Mouse (Mus musculus) retina, postnatal 7 days (tissue): ENCODE measurements around the gene Rnaseh2b.

Experiments used
- DNase-seq: peaks from one replicate; pipeline ENCODE4 v3.0.0-alpha.2; 2012; ENCODE audit warnings: low read depth, low spot score

Gene Rnaseh2b

DNA sequence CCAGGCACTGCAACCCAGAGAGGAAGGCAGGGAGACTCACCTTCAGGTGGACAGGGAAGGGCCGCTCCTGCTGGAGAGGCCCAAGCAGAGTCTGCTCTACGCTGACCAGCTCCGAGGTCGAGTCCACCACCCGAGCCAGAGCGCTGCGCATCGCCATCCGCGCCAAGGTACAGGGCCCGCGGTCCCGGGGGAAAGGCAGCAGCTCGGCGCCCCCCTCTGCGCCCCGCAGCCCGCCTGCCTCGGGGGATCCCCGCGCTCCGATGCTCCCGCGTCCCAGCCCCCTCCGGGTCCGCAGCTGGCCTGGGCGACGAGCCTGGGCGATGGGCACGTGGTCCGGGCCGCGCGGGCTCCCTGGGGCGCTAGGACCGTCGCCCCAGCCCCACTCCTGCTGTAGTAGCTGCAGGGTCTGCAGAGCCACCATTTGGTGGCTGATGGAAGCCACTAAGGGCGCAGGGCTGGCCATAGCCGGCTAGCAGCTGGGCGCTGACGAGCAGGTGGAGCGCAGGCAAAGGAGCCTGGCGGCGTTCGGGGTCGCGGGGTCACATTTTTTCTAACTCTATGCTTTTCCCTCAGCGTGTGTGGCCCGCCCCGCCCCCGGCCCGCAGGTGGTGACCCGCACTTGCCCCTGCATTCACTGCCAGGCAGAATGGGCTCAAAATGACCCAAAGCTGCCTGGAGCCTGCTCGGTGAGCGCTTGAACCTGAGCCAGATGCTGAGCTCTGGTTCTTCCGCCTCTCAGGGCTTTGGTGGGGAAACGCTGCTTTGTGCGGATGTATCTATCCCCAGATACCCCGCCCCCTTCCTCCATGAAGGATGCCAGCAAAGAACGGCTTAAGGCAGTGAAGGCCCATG lies at the start of gene Rnaseh2b, which contains the start of gene Dleu7:
Rnaseh2b (plus strand) TSS at position 102 of the 852 bp plus-strand sequence.
Dleu7 (minus strand) TSS at position 560 of the 852 bp plus-strand sequence.
- DNase-seq, result peak; percentile 11

DNA sequence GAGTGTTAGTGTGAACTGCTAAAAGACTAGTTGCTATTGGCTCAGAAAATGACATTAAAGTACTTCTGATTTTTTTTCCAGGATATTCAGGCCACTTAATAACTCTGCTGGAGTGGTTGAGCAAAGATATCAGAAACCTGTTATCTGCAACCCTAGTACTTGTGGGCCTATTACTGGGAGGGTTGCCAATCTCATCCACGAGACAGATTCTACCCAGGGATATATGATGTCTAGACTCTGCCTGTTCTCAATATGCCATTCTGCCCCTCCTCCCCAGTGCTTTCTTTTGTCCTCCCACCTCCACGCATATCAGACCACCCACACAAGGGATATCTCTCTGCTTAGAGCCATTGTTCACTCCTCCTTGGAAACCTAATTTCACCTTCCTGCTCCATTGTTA lies 48.9 kb upstream of the Rnaseh2b start:
- no peak for DNase-seq

GRCm38 (mm10) chr14:62245557-62245956 lies 46.8 kb upstream of the Rnaseh2b start:
- DNase-seq, result no peak

DNA sequence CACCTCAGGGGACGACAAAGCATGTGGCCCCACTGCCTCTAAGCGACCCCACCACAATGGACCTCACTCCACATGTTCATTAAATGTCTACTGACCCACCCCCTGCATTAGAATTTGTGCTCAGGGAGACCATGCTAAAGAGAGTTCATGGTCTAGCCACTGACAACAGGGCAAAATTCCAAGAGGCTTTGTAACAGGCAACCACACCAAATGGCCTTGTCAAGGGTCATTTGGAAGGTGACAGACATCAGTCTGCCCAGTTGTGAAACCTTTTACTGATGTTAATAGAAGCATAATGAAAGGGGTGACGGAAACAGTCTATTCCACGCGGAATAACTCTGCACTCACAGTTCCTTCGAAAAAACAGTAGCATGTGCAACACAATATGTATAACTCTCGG lies 44.0 kb upstream of the Rnaseh2b start:
- no peak for DNase-seq

DNA sequence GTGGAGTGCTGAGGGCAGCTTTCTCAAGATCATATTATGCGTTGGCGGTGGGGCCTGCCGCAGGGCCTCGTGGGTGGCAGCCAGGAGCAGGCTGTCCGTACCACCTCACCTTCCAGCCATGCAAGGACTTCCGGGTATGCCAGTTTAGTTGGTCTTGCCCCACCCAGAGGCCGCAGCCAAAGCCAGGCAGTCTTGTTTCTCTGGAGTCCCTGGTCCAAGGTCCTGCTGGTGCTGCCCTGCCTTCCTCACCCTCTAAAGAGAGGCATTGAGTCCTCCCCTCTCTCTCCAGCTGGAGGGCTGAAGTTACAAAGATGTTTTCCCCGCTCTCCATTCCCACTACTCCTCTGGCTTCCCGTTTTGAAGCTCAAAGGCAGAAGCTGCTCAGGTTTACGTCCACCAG lies 43.6 kb upstream of the Rnaseh2b start:
- no peak for DNase-seq

DNA sequence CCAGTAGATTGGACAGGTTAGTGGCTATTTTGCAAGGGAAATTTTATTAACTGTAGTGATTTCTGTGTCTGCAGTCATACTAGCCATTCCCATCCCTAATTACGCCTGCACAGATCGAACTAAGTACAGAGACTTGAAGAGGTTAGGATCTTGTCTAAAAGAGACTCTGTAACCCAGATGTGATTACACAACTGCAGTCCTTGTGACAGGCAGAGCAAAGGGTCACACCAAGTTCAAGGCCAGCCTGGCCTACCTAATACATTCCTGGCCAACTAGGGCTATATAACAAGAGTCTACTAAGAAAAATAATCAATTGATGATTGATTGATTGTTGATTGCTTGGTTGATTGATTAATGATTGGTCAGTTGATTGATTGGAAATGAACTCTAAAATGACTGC lies 43.1 kb upstream of the Rnaseh2b start:
- no peak for DNase-seq

GRCm38 (mm10) chr14:62250046-62250445 lies 42.3 kb upstream of the Rnaseh2b start:
- DNase-seq, result no peak

DNA sequence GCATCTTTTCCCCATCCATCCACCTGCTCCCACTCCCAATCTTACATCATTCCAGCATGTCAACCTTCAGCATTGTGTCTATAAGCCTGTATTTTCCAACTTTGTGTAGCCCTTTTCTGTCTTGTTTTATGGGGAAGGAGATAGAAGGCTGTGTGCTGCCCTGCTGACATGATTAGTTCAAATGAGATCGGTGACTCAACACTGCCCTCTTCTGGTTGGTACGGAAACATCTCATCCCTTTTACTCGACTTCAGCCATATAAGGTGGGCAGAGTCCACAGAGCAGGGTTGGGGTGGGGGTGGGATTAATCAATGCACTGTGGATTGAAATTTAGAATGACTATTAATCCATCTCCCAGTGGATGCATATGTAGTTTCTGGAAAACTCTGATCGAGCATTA lies 40.4 kb upstream of the Rnaseh2b start:
- DNase-seq, result peak; percentile 74

DNA sequence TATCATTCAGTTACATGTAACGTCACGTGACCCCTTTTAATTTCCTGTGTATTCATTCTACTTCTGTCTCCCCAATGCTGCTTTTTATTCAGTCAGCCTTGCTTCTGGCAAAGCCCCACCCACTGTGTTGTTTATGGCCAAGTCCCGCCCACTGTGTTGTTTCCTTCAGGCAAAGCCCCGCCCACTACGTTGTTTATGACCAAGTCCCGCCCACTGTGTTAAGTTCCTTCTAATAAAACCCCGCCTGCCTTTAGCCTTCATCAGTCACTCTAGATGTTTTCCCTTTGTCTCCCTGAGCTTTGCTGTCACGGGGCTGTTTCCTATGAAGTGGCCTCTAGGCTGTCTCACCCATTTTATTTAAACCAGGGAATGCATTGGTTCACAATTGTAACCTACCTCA lies 38.0 kb upstream of the Rnaseh2b start:
- DNase-seq, result no peak

- DNase-seq, result no peak
Measured at GRCm38 (mm10) chr14:62256066-62256465, 36.3 kb upstream of the Rnaseh2b start.

GRCm38 (mm10) chr14:62258125-62258524 lies 34.3 kb upstream of the Rnaseh2b start:
- DNase-seq, result no peak

GRCm38 (mm10) chr14:62258978-62259536 lies 33.3 kb upstream of the Rnaseh2b start:
- no peak for DNase-seq

DNA sequence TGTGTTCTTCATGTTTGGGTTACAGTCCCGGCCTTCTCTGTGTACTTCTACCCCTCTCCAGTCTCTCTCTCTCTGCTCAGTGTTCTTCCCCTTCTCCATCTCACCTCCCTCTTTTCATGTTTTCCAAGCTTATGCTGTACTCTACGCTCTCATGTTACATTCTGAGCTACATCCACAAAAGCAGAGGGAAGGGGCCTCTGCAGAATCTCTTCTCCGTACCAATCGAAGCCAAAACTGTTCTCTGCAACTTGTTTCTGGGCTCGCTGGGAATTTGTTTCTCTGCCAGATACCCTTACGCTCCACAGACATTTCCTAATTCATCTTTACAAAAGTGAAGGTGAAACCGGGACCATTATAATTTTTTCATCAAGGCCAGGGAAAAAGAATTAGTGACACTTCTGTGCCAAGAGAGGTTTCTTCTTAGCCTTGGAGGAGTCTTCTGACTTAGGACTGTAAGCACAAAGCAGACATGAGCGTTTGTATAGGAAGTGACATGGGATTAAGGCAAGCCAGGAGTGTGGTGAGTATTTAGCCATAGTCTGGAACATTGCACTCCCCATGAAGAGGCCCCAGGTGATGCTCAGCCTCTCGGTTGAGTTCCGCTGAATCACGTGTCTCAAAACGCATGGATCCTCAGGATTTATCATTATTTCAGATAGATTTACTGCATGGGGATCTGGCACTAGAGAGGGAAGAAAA lies 21.5 kb upstream of the Rnaseh2b start:
- DNase-seq, result no peak

GRCm38 (mm10) chr14:62273604-62274003 lies 18.8 kb upstream of the Rnaseh2b start:
- DNase-seq, result no peak

- DNase-seq, result no peak
Measured at GRCm38 (mm10) chr14:62282974-62283373, 9.4 kb upstream of the Rnaseh2b start.

DNA sequence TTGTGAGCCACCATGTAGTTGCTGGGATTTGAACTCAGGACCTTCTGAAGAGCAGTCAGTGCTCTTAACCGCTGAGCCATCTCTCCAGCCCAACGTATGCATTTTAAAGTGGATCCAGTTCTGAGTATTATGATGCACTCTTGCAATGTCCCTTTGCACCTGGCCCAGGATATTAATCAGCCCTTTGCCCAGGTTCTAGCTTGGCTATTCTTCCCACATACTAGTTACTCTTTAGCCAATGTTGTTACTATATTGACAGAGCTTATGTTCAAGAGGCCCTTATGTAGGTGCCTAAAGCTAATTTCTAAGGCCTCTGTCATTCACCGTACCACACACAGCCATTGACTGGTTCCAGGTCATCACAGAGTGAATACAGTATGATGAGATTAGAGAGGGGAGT lies 3.7 kb upstream of the Rnaseh2b start:
- DNase-seq, result no peak

- DNase-seq, result no peak
Measured at GRCm38 (mm10) chr14:62291406-62291987, 892 bp upstream of the Rnaseh2b start.

DNA sequence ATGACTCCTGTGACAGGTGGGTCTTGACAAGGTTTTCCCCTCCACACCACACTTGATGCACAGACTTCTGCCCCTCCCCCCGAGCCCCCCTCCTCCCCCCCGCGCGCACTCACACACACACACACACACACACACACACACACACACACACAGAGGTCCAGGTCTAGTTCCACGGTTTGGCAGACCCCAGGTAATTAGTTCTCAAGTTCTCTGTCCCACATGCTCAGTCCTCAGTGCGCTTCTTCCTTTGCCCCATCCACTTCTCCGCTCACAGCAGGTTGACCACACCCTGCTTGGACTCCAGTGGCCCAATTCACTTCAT lies 262 bp upstream of the Rnaseh2b start:
- DNase-seq, result no peak

- no peak for DNase-seq
Measured at GRCm38 (mm10) chr14:62298808-62299207, 6.4 kb downstream of the Rnaseh2b start.

GRCm38 (mm10) chr14:62300031-62300430 lies 7.6 kb downstream of the Rnaseh2b start:
- DNase-seq, result no peak

- no peak for DNase-seq
Measured at GRCm38 (mm10) chr14:62307555-62307954, 15.2 kb downstream of the Rnaseh2b start.

DNA sequence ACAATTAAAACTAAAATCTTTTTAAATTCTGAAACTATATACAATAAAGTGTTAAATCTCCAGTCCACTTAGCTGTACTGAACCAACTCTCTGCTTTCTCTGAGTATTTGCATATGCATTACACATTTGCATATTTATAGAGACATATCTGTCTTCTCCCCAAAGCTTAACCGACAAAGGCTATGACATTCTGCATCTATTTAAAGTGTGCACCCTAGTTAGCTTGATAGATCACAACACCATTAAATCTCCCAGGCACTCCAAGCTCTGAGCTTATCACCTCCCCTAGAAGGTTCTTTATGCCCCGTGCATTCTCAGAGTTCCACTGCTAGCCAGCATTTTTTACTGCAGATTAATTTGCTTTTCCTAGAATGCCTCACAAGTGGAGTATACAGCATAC lies 16.6 kb downstream of the Rnaseh2b start:
- DNase-seq, result no peak
